Mouse (Mus musculus) midbrain, embryonic 12.5 days (tissue): ENCODE measurements around the gene Fam169b. TPM values are rescaled to one million over a fixed set of nuclear protein-coding genes. Genes with fewer than 3 reads are reported as not detected.

ENCODE experiments used
- ATAC-seq: fragments of 200-750 bp; cut with Nextera tagmentation; 2 replicates; pipeline ENCODE4 v1.8.0; 2017; ENCODE audit warnings: low read depth, moderate TSS enrichment, moderate library complexity; ENCODE audit not compliant: low FRiP score
- H3K27ac ChIP-seq: fragments of 300-500 bp; sonication (generic); replicated peaks from 2 replicates; pipeline ENCODE4 v1.5.1; 2016; ENCODE audit warnings: mild to moderate bottlenecking
- H3K27me3 ChIP-seq: fragments of 300-500 bp; sonication (generic); 2 replicates; pipeline ENCODE4 v1.6.1; 2016; ENCODE audit warnings: mild to moderate bottlenecking
- H3K36me3 ChIP-seq: fragments of 300-500 bp; sonication (generic); 2 replicates; pipeline ENCODE4 v1.6.1; 2016
- H3K4me1 ChIP-seq: fragments of 300-500 bp; sonication (generic); 2 replicates; pipeline ENCODE4 v1.6.1; 2016
- H3K4me2 ChIP-seq: fragments of 300-500 bp; sonication (generic); replicated peaks from 2 replicates; pipeline ENCODE4 v1.6.1; 2016; ENCODE audit warnings: mild to moderate bottlenecking, moderate library complexity
- H3K4me3 ChIP-seq: fragments of 300-500 bp; sonication (generic); 2 replicates; pipeline ENCODE4 v1.5.1; 2016; ENCODE audit warnings: mild to moderate bottlenecking
- H3K9ac ChIP-seq: fragments of 300-500 bp; sonication (generic); replicated peaks from 2 replicates; pipeline ENCODE4 v1.6.1; 2016; ENCODE audit warnings: mild to moderate bottlenecking, moderate library complexity
- H3K9me3 ChIP-seq: fragments of 300-500 bp; sonication (generic); 2 replicates; pipeline ENCODE4 v1.6.1; 2016; ENCODE audit warnings: mild to moderate bottlenecking
- WGBS: fragments of 180-500 bp; shearing (Covaris S2); methylation state at CpG from one replicate; pipeline ENCODE4 v1.1.7; 2016; 5-methylcytosine and 5-hydroxymethylcytosine counted together
- polyA plus RNA-seq: library from polyadenylated mRNA; unstranded; fragments of >200 nt; fragmentation: Nextera tagmentation; extraction: Ambion mirVana; gene quantifications from 2 replicates; pipeline ENCODE4 v1.2.1, GENCODE M21; 2016

Gene Fam169b
- 0.10 and 0.17 TPM in 2 replicates for polyA plus RNA-seq

DNA sequence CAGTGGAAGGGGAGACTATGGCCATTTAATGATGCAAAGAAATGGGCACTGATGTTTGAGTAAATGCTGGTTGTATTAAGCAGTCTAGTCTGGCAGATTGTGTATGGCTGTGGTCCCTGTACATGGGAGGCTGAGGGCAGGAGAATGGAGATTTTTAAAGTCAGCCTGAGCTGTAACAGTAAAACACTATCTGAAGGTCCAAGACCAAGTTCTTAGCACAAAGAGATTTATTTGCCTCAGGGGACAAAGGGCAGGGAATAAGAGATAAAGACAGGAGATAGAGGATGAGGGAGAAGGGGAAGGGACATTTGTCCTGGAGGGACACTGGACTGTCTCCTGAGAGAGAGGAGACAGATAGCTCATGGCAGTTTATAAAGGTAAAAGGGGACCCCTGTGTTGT, at the start of gene Fam169b:
TSS of gene Fam169b (plus strand) at position 325 of the 400 bp plus-strand sequence.
- Histone ChIP-seq H3K27ac (no peak within 1 kb of the TSS), H3K4me1 (peaks cover 9% of the 10 kb centered on the region), H3K36me3 (no peaks in the 10 kb centered on the region), H3K4me2 (no peak within 1 kb of the TSS), H3K9ac (no peak within 1 kb of the TSS), H3K27me3 (peaks cover 25% of the 10 kb centered on the region), H3K4me3 (no peak within 1 kb of the TSS), H3K9me3 (no peaks in the 10 kb centered on the region)
- no peak for ATAC-seq

DNA sequence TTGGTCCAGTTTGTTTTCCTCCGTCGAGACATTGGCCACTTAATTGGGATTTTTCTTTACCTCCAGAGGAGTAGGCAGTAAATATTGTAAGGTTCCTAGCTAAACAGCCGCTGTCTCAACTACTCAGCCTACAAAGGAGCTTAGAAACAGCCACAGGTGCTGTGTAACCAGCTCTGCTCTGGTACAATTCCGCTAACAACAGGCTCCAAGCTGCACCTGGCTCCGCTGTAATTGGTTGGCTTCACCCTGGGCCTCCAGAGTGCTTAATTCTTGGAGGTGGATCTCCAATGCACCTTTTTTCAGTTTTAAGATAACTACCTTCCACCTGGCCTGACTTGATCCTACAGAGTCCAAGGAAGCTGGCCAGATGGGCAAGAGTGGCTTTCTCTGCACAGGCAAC, 49.6 kb upstream of the Fam169b start:
- Histone ChIP-seq H3K36me3 (peaks cover 40% of the 10 kb centered on the region), H3K4me2 (no peak overlapping the region), H3K9me3 (no peaks in the 10 kb centered on the region), H3K27ac (peak overlapping the region; percentile 60; the same call in 1 of the 2 replicates), H3K4me3 (no peak overlapping the region), H3K27me3 (no peaks in the 10 kb centered on the region), H3K9ac (no peak overlapping the region), H3K4me1 (peaks cover 9% of the 10 kb centered on the region)
- 96% methylated on average over 5 of the region's 5 CpGs for WGBS
- ATAC-seq = no peak

DNA sequence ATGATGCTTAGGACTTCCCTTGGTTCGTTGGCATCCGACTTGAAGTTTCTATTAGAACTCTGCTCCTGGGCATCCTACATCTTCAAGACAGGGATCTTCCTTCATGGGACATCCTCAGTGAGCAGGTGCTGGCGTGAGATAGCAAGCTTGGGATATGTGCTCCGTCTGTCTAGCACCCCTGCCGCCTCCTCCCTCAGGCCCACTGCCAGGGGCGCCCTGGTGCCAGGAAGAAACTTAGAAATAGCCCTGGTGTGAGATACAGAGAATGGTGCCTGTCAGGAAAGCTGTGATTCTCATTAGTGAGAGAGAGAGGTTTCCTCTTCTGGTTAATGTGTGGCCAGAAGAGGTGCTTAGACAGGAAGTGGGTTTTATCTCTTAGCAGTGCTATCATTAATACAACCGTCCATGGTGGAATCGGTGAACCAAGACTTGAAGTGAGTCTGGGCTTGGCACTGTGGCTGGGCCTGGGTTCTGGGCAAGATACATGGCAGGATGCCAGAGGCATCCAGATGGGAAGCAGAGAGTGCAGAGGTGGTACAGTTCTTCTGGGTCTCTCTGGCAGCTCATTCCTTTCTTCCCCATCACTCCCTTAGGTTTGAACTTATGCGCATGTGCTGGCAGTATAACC, 48.1 kb upstream of the Fam169b start:
- H3K4me3 ChIP-seq = no peak overlapping the region
- ATAC-seq = no peak
- peaks cover 37% of the 10 kb centered on the region for H3K36me3 ChIP-seq
- H3K27me3 ChIP-seq = no peaks in the 10 kb centered on the region
- no peak overlapping the region for H3K4me2 ChIP-seq
- no peak overlapping the region for H3K27ac ChIP-seq
- H3K9me3 ChIP-seq = no peaks in the 10 kb centered on the region
- peaks cover 9% of the 10 kb centered on the region for H3K4me1 ChIP-seq
- no peak overlapping the region for H3K9ac ChIP-seq
- WGBS = 92% methylated on average over 9 of the region's 9 CpGs

DNA sequence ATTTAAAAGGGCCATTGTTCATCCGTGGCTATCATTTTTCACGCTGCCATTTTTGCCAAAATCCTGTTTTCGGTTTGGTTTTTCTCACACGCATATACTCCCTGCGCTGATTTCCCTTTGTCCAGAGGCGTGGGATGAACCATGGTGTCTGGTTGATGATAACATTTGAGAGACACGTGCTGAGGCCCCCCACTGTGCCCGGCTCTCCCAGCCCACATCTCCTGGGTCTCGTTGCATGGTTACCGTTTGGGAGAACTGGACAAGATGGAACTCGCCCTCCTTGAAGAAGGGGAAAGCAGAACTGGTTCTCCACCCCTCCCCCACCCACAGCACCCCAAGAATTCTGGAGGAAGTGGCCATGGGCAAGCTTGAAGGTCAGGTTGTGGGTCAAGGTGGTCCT, 46.6 kb upstream of the Fam169b start:
- H3K36me3 ChIP-seq = peaks cover 47% of the 10 kb centered on the region
- H3K4me1 ChIP-seq = peaks cover 9% of the 10 kb centered on the region
- no peak overlapping the region for H3K27ac ChIP-seq
- WGBS = 79% methylated on average over 11 of the region's 11 CpGs
- ATAC-seq = no peak
- H3K27me3 ChIP-seq = no peaks in the 10 kb centered on the region
- no peak overlapping the region for H3K9ac ChIP-seq
- no peak overlapping the region for H3K4me2 ChIP-seq
- no peak overlapping the region for H3K4me3 ChIP-seq
- H3K9me3 ChIP-seq = no peaks in the 10 kb centered on the region

DNA sequence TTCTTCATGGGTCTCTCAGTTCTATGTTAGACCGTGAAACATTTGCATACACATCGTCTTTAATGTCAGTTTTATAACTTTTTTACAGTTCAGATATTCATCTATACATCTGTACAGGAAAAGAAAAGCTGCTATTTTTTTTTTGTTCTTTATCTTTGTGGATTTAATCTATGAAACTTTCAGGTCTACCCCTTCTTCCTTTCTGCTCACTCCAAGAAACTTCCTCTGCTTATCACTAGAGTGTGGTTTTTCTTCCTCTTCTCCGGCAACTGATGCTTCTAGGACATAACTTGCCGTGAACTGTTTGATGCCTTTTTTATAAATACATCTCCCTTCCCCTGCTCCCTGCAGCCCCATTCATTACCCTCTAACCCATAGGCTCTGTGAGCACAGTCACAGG, 46.0 kb upstream of the Fam169b start:
- Histone ChIP-seq H3K27me3 (no peaks in the 10 kb centered on the region), H3K4me3 (no peak overlapping the region), H3K9me3 (no peaks in the 10 kb centered on the region), H3K9ac (no peak overlapping the region), H3K36me3 (peaks cover 43% of the 10 kb centered on the region), H3K27ac (no peak overlapping the region), H3K4me2 (no peak overlapping the region), H3K4me1 (peaks cover 9% of the 10 kb centered on the region)
- ATAC-seq = no peak
- 90% methylated on average over 4 of the region's 4 CpGs for WGBS

DNA sequence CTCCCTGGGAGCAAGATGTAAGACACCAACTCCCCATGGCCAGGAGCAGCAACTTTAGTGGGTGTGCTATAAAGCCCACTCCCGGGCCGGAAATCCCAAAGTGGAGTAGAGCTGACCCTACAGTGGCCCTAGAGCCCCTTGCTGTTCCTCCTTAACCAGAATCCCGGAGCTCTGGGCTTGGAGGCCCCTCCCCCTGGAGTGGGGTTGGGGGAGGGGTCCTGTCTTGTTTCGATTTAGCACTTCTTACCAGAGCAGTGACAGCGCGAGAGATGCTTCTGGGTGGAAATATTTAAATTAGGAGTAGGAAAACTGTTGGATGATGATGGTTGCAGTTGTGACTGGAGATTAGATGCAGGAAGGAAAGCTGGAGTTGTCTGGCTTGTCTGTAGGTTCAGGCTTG, 45.1 kb upstream of the Fam169b start:
- Histone ChIP-seq H3K4me3 (no peak overlapping the region), H3K9ac (no peak overlapping the region), H3K4me1 (peaks cover 9% of the 10 kb centered on the region), H3K36me3 (peaks cover 43% of the 10 kb centered on the region), H3K9me3 (no peaks in the 10 kb centered on the region), H3K27me3 (no peaks in the 10 kb centered on the region), H3K27ac (peak overlapping the region; percentile 47), H3K4me2 (no peak overlapping the region)
- no peak for ATAC-seq
- WGBS = 32% methylated on average over 6 of the region's 6 CpGs

DNA sequence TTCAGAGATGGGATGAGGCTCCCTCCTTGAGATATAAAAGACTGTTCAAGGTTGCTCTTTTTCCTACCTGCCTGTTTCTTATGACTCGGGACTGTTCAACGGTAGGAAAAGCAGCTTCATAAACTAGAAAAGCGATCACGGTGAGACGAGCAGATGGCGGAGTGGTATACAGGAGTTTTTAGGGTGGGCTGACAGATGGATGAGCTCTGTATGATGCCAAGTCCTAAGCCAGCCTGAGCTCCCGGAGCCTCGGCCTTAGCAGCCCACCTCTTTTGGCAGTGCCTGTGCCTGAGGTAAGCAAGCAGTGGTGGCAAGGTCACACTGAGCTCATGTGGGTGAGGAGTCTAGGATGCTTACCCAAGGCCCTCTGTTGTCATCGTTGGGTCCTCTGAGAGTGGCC, 42.8 kb upstream of the Fam169b start:
- no peak overlapping the region for H3K9ac ChIP-seq
- H3K9me3 ChIP-seq = no peaks in the 10 kb centered on the region
- H3K4me3 ChIP-seq = no peak overlapping the region
- WGBS = 95% methylated on average over 9 of the region's 9 CpGs
- no peak for ATAC-seq
- no peaks in the 10 kb centered on the region for H3K27me3 ChIP-seq
- peaks cover 17% of the 10 kb centered on the region for H3K4me1 ChIP-seq
- no peak overlapping the region for H3K4me2 ChIP-seq
- no peak overlapping the region for H3K27ac ChIP-seq
- peaks cover 29% of the 10 kb centered on the region for H3K36me3 ChIP-seq

DNA sequence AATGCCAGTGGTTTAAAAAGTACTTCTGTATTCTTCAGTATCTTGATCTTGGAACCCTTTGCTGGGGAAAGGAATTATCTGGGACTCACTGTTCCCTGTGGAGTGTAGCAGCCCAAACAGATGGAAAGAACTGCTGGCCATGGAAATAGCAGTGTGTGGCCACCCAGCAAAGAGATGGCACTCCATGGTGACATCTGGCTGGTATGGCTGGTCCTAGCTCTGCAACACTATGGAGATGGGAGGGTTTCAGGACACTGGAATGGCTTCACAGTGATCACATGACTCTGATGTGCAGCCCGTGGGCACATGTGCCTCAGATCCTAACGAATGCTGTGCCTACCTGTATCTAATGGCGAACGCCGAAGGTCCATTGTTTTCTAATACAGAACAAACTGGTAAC, 41.1 kb upstream of the Fam169b start:
- Histone ChIP-seq H3K4me3 (no peak overlapping the region), H3K36me3 (peaks cover 21% of the 10 kb centered on the region), H3K9me3 (no peaks in the 10 kb centered on the region), H3K27me3 (no peaks in the 10 kb centered on the region), H3K4me2 (no peak overlapping the region), H3K9ac (no peak overlapping the region), H3K27ac (no peak overlapping the region), H3K4me1 (peaks cover 17% of the 10 kb centered on the region)
- 93% methylated on average over 5 of the region's 5 CpGs for WGBS
- no peak for ATAC-seq

DNA sequence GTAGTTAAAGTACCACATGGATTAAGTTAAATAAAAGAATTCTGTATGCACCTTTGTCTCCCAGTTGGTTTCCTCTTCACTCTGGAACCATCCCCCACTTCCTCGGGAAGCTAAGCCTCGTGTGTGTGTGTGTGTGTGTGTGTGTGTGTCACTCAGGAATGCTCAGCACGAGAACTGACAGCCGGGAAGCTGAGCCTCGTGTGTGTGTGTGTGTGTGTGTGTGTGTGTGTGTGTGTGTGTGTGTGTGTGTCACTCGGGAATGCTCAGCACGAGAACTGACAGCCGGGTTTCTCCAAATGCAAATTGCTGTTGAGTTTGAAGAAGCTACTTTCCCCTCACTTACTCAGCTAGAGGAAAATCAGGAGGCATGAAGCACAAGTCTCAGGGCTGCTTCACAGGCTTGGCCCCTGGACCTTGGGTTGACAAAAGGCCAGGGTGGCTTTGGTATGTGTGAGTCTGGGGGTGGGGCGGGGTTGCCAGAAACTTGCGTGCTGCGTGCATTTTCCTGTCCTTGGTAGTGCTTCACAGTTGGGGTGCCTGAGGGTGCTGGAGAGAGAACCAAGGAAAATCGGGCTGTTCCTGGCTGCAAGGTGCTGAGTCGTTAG, 39.9 kb upstream of the Fam169b start:
- 29% methylated on average over 10 of the region's 13 CpGs for WGBS
- Histone ChIP-seq H3K4me3 (no peak overlapping the region), H3K27me3 (no peaks in the 10 kb centered on the region), H3K9me3 (no peaks in the 10 kb centered on the region), H3K4me2 (no peak overlapping the region), H3K4me1 (peaks cover 9% of the 10 kb centered on the region), H3K27ac (0 out of 2 replicates have a peak overlapping the region, but pooled peaks have one; percentile 10), H3K36me3 (peaks cover 21% of the 10 kb centered on the region), H3K9ac (no peak overlapping the region)
- peak; percentile 56; the same call in 1 of the 2 replicates for ATAC-seq

DNA sequence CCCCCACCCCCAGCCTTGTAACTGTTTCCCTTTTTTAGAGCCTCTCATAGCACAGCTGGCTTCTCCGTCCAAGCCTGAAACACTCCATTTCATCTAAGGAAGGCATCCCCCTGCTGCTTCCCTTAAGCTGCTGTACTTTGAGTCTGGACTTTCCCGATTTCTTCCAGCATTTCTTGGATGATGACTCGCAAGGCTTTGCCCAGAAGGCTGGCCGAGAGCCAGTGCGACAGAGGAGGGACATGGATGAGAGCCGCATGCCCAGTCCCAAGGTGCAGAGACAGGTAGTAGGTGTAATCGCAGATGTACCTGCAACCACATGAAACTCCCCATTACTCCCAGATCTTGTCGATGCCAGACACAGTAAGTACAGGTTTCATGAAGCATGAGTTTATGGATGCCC, 36.8 kb upstream of the Fam169b start:
- Histone ChIP-seq H3K36me3 (peaks cover under 1% of the 10 kb centered on the region; the same call in 1 of the 2 replicates), H3K4me2 (no peak overlapping the region), H3K4me3 (no peak overlapping the region), H3K27me3 (no peaks in the 10 kb centered on the region), H3K9me3 (no peaks in the 10 kb centered on the region), H3K4me1 (peaks cover 8% of the 10 kb centered on the region), H3K27ac (no peak overlapping the region), H3K9ac (no peak overlapping the region)
- no peak for ATAC-seq
- 83% methylated on average over 8 of the region's 8 CpGs for WGBS

DNA sequence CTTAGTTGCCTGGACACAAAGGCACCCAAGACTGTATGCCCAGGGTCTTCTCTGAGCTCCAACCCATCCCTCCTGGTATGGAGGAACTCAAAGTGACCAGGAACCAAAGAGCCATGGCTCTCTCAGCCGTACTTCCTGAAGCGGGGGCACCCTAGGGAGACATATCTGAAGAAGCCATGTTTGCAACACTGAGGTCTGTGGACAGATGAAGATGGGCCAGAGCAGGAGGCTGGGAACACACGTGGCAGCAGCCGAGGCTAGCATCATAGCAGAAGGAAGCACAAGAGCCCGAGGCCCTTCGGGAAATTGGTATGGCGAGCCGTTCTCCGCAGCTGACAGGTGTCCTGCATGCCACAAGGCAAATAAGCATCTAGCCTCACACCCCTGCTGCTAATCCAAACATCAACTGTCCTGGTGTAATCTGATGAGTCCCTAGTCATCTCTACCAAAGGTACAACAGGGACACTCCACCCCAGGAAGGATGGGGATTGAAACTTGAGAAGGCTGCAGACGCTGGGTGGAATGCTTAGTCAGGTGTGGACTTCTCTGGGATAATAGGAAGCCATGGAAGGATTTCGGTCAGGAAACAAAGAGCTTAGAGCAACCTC, 34.3 kb upstream of the Fam169b start:
- no peak overlapping the region for H3K4me2 ChIP-seq
- no peak for ATAC-seq
- WGBS = 73% methylated on average over 11 of the region's 11 CpGs
- no peaks in the 10 kb centered on the region for H3K9me3 ChIP-seq
- H3K4me3 ChIP-seq = no peak overlapping the region
- H3K36me3 ChIP-seq = no peaks in the 10 kb centered on the region
- no peak overlapping the region for H3K9ac ChIP-seq
- no peaks in the 10 kb centered on the region for H3K27me3 ChIP-seq
- no peak overlapping the region for H3K27ac ChIP-seq
- no peaks in the 10 kb centered on the region for H3K4me1 ChIP-seq

DNA sequence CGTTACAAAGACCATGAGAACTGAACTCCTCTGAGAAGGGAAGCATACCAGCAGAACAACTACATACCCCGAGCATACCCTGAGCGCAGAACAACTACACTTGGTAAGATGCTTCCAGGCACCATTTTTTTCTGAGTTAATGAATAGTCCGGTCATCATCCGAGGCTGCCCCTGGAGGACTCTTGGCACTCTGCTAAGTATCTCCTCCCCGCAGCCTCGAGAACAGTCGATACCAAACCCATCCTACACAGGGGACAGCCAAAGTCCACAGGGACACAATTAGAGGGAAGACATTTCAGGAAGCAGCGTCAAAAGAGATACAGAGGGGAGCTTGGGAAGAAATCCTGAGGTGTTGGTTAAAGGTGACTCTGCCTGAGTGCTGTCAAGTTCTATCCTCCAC, 32.4 kb upstream of the Fam169b start:
- no peaks in the 10 kb centered on the region for H3K36me3 ChIP-seq
- no peak overlapping the region for H3K9ac ChIP-seq
- no peaks in the 10 kb centered on the region for H3K27me3 ChIP-seq
- no peak overlapping the region for H3K4me3 ChIP-seq
- WGBS = 87% methylated on average over 9 of the region's 9 CpGs
- H3K4me1 ChIP-seq = no peaks in the 10 kb centered on the region
- no peak overlapping the region for H3K27ac ChIP-seq
- H3K4me2 ChIP-seq = no peak overlapping the region
- ATAC-seq = no peak
- no peaks in the 10 kb centered on the region for H3K9me3 ChIP-seq
